Mouse (Mus musculus): Measurements from ENCODE around the gene Cd4. TPM values are rescaled to one million over a fixed set of nuclear protein-coding genes. Genes with fewer than 3 reads are reported as not detected.
"Not testable (repeated sequence)": the region's sequence is repeated elsewhere in the genome, so short reads cannot be mapped to it uniquely, and the experiment has no call there.

Gene Cd4
- polyA plus RNA-seq, 1 experiment = 2.7 TPM

DNA sequence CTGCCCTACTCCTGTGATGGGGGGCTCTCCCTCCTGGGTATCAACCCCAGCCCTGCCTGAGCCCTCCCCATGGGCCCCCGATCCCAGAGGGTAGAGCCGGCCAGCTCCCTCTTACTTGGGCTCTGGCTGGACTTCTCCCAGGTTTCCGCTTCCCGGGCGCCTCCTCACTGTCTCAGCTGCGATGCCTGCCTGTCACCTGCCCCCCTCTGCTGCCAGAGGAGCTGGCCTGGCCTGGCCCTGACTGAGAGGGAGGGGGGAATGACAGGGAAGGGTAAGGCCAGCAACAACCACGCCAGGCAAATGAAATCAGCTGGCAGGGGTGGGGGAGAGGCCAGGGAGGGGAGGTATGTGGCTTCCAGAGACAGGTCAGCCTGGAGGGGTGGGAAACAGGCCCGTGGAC lies 48.2 kb downstream of the Cd4 start:
- 27% methylated on average over 8 of the region's 8 CpGs for WGBS
- Histone ChIP-seq H3K4me1 (ENCODE audit: control insufficient read depth, insufficient read depth, low read length) (no peaks in the 10 kb centered on the region), H3K4me3 (replicated peaks; ENCODE audit: extremely low read depth, low read depth, low read length) (no peak overlapping the region)
- TF ChIP-seq CTCF (IDR thresholded peaks at IDR 0.05; ENCODE audit: insufficient read depth, low read length) (no peak), POLR2A (IDR thresholded peaks at IDR 0.05; ENCODE audit: borderline replicate concordance, extremely low read depth, low read depth, low read length) (no peak)
- DNase-seq = no peak

DNA sequence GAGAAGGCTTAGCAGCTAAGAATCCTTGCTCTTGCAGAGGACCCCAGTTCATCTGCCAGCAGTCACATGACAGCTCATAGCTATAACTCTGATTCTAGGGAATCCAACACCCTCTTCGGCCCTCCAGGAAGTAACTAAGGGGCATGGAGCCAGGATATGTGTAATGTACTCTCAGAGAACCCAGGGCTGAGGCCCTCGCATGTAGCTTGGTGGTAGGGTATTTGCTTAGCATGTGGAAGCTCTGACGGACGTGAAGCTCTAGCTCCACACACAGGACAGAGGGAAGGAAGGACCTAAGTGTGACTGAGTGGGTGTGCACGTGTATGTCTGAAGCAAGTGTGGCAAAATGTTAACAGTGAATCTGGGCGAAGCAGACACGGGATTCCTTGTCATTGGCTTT lies 51.6 kb downstream of the Cd4 start:
- Histone ChIP-seq H3K4me1 (ENCODE audit: control insufficient read depth, insufficient read depth, low read length) (no peaks in the 10 kb centered on the region), H3K4me3 (replicated peaks; ENCODE audit: extremely low read depth, low read depth, low read length) (no peak overlapping the region)
- WGBS = 57% methylated on average over 7 of the region's 7 CpGs
- TF ChIP-seq POLR2A (IDR thresholded peaks at IDR 0.05; ENCODE audit: borderline replicate concordance, extremely low read depth, low read depth, low read length) (no peak), CTCF (IDR thresholded peaks at IDR 0.05; ENCODE audit: insufficient read depth, low read length) (no peak)
- no peak for DNase-seq

DNA sequence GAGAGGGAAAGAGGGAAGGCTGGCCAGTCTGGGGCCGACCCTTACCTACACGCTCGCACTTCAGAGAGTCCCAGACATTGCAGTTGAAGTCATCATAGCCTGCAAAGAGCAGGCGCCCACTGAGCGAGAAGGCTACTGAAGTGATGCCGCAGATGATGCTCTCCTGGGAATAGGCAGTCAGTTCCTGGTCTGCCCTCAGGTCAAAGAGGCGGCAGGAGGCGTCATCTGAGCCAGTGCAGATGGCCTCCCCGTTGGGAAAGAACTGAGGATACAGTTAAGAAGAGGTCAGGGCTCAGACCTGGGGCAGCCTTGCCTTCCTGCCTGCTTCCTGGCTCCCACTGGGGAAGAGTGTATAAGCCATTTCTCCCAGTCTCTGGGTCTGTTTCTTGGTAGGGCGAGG lies 52.5 kb downstream of the Cd4 start:
- Histone ChIP-seq H3K4me3 (replicated peaks; ENCODE audit: extremely low read depth, low read depth, low read length) (no peak overlapping the region), H3K4me1 (ENCODE audit: control insufficient read depth, insufficient read depth, low read length) (no peaks in the 10 kb centered on the region)
- no peak for DNase-seq
- WGBS = 65% methylated on average over 10 of the region's 10 CpGs
- TF ChIP-seq POLR2A (IDR thresholded peaks at IDR 0.05; ENCODE audit: borderline replicate concordance, extremely low read depth, low read depth, low read length) = no peak
- TF ChIP-seq CTCF (IDR thresholded peaks at IDR 0.05; ENCODE audit: insufficient read depth, low read length) = no peak

DNA sequence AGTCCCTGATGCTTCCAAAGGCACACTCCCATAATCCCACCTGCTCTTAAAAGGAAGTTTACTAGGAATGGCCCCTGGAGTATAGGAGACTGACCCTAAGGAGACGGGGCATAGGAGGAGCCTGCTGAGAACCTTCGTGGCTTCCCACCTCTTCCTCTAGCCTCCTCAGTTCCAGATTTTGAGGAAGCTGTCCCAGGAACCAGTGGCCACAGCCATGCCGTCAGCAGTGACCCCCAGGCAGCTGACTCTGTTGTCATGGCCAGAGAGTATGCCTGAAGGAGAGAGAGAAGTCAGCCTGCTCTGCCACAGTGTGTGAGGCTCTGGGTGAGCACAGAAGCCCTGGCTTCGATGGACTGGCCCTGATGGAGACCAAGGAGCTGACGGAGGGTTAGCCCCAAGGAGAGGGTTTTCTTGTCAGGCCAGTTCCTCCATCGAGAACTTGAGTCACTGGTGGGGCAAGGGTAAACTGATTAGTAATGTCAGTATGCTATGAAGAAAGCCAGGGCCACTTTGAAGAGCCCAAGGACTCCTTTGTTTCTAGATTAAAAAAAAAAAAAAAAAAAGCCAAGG lies 53.4 kb downstream of the Cd4 start:
- Histone ChIP-seq H3K4me1 (ENCODE audit: control insufficient read depth, insufficient read depth, low read length) (no peaks in the 10 kb centered on the region), H3K4me3 (replicated peaks; ENCODE audit: extremely low read depth, low read depth, low read length) (no peak overlapping the region)
- TF ChIP-seq POLR2A (IDR thresholded peaks at IDR 0.05; ENCODE audit: borderline replicate concordance, extremely low read depth, low read depth, low read length) (no peak), CTCF (IDR thresholded peaks at IDR 0.05; ENCODE audit: insufficient read depth, low read length) (no peak)
- WGBS = 78% methylated on average over 6 of the region's 6 CpGs
- DNase-seq = no peak

DNA sequence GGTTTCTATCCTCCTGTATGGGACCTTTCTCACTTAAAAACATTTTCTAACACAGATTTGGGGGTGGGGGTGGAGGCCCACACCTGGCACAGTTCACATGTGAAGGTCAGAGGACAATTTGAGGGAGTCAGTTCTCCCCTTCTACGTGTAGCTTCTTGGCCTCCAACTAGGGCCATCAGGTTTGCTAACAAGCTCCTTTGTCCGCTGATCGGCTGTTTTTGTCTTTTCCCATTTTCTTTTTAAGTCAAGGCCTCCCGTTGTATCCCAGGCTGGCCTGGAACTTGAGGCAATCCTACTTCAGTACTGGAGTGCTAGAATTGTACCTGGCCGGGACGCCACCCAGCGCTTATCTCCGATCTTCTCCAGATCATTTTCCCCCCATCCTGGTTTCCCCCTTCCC lies 56.4 kb downstream of the Cd4 start:
- WGBS = 91% methylated on average over 8 of the region's 8 CpGs
- TF ChIP-seq POLR2A (IDR thresholded peaks at IDR 0.05; ENCODE audit: borderline replicate concordance, extremely low read depth, low read depth, low read length) = no peak
- no peak for TF ChIP-seq CTCF (IDR thresholded peaks at IDR 0.05; ENCODE audit: insufficient read depth, low read length)

DNA sequence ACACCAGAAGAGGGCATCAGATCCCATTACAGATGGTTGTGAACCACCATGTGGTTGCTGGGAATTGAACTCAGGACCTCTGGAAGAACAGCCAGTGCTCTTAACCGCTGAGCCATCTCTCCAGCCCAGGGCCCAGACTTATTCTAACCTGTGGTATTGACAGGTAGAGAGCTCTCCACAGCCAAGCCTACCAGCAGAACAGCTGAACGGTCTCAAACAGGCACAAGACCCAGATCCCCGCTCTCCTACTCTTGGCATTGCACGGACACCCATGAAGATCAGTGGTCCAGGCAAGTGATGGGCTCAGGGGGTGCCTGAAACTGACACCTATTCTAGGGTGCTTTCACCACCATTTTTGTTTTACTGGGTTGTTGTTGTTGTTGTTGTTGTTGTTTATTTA lies 56.8 kb downstream of the Cd4 start:
- not testable (repeated sequence) for DNase-seq; H3K4me3 ChIP-seq (replicated peaks; ENCODE audit: extremely low read depth, low read depth, low read length); H3K4me1 ChIP-seq (ENCODE audit: control insufficient read depth, insufficient read depth, low read length)
- 96% methylated on average over 4 of the region's 4 CpGs for WGBS

More for the DNA sequence above, 56.4 kb downstream of the Cd4 start:
- no peak for DNase-seq
- H3K4me1 ChIP-seq (ENCODE audit: control insufficient read depth, insufficient read depth, low read length) = peaks cover 3% of the 10 kb centered on the region
- no peak overlapping the region for H3K4me3 ChIP-seq (replicated peaks; ENCODE audit: extremely low read depth, low read depth, low read length)

DNA sequence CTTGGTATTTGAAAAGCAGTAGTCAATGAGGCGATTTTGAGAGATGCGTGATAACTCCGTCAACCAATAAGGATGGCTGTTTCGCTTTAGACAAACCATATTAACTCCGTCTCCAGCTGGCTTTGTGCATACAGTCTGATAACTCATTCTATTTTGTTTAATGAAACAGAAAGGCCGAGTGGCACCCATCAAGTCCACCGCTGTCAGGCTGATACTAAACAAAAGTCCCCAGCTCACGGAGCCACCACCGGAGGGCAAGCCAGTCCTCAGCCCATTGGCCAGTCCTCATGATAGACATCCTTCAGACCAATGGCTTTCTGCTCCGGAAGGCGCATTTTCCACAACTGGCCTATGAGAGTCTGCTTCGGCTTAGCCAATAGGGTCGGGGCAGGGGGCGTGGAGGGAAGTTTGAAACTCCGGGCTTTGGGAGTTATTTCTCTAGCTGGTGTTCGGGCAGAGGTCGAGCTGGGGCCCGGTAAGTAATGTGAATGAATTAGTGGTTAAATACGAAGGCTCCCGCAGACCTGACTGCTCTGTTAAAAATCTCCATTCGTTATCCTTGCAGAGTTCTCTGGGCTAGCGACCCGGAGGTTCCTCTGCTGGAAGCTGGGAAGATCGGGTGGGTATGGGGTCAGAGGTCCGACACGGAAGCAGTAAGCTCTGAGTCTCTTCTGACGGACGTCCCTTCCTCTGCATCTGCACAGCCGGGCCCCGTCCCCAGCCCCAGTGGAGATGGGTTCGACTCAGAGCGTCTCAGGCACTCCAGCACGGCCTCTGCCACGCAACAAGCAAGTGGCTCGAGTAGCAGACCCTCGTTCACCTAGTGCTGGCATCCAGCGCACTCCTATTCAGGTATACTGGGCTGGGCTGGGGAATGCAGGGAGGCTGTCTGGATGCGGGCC lies 58.0 kb downstream of the Cd4 start:
- TF ChIP-seq CTCF (IDR thresholded peaks at IDR 0.05; ENCODE audit: insufficient read depth, low read length) (no peak), POLR2A (IDR thresholded peaks at IDR 0.05; ENCODE audit: borderline replicate concordance, extremely low read depth, low read depth, low read length) (peak; percentile 70; the same call in 1 of the 2 replicates)
- peak overlapping the region; percentile 64 for H3K4me3 ChIP-seq (replicated peaks; ENCODE audit: extremely low read depth, low read depth, low read length)
- WGBS = under 1% methylated on average over 38 of the region's 38 CpGs
- DNase-seq = peak; percentile 89
- peaks cover 3% of the 10 kb centered on the region for H3K4me1 ChIP-seq (ENCODE audit: control insufficient read depth, insufficient read depth, low read length)

DNA sequence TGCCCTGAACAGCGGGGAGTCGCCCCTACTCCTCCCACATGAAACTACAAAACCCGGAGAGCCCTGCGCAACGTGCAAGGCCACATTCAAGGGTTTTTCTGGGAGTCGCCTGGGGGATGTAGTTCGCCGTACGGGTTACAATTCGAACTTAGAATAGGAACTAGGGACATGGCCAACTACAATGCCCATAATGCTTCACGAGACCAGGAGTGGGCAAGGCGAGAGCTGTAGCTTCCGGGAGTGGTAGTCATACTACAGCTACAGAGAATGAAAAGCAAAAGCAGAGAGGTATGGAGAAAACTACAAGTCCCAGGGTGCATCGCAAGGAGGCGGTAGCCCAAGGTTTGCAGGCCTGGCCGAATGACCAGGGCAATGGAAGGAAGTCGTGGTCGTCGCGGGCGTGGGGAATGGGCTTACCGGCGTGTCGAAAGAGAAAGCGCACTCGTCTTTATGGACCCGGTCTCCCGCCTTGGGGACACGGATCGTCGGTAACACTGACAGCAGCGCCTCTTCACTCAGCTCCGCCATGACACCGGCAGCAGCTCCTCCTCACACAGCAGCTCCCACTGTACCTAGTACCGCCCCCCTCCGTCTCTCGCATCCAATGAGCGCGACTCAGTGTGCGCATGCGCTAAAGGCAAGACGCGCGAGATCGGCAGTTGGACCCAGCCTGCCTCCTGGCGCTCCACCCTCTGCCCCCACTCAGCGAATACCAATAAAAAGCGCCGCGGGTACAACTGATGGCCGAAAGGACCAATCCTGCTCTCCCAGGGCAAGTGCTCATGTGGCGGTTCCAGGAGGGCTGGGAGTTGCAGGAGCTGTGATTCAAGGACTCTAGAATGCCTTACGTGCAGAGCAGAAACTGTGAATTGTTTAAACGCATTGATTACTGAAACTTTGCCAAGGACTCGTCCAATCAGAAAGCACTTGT lies 58.9 kb downstream of the Cd4 start, which contains the start of the genes Usp5 and Cdca3:
Gene Usp5, minus strand, starts transcription at position 617 of the 931 bp plus-strand sequence.
Gene Cdca3, plus strand, starts transcription at position 680 of the 931 bp plus-strand sequence.
- peaks cover 3% of the 10 kb centered on the region for H3K4me1 ChIP-seq (ENCODE audit: control insufficient read depth, insufficient read depth, low read length)
- TF ChIP-seq CTCF (IDR thresholded peaks at IDR 0.05; ENCODE audit: insufficient read depth, low read length) = no peak
- peak; percentile 85 for TF ChIP-seq POLR2A (IDR thresholded peaks at IDR 0.05; ENCODE audit: borderline replicate concordance, extremely low read depth, low read depth, low read length)
- peak within 1 kb of the TSS; percentile 98 for H3K4me3 ChIP-seq (replicated peaks; ENCODE audit: extremely low read depth, low read depth, low read length)
- DNase-seq = peak; percentile 98
- under 1% methylated on average over 55 of the region's 55 CpGs for WGBS

DNA sequence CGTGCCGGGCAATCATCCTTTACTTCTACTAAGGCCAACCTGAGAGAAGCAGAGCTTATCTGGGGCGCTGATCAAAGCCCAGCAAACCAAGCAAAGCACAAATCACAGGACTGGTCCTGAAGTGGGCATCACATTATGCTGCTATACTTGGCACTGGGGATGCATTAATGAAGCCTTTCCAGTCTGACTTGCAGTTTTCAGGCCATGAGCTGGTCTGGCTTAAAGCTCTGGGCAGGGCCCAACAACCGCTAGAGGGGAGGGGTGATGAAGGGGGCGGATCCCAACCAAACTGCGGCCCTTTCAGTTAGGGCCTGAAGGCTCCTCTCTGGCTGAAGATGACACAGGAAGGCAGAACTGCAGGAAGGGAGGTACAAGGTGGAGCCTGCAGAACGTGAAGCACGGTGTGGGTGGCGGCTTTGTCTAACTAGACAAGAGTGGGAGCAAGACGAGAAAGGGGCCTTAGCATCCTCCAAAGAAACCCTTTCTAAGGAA lies 59.9 kb downstream of the Cd4 start:
- Histone ChIP-seq H3K4me3 (replicated peaks; ENCODE audit: extremely low read depth, low read depth, low read length) (peak overlapping the region; percentile 61), H3K4me1 (ENCODE audit: control insufficient read depth, insufficient read depth, low read length) (peaks cover 3% of the 10 kb centered on the region)
- DNase-seq = peak; percentile 26
- TF ChIP-seq CTCF (IDR thresholded peaks at IDR 0.05; ENCODE audit: insufficient read depth, low read length) (no peak), POLR2A (IDR thresholded peaks at IDR 0.05; ENCODE audit: borderline replicate concordance, extremely low read depth, low read depth, low read length) (no peak)
- 18% methylated on average over 10 of the region's 10 CpGs for WGBS

Data from lung, adult 2 months (tissue).